Comparison of ENCODE assay signal across 8 mouse cellular contexts in genomic region chr6:85588164-85588563, GRCm38 (mm10). TPM values are rescaled to one million over a fixed set of nuclear protein-coding genes. Genes with fewer than 3 reads are reported as not detected.
DNase-seq lines count a peak whose midpoint lies in the region; ATAC-seq and TF ChIP-seq lines count a peak whose summit lies in the region.

No protein-coding gene starts in this region.

- peaks cover 15% of the 10 kb centered on the region for H3K4me1 ChIP-seq in kidney, embryonic 14.5 days (ENCODE audit: control insufficient read depth, insufficient read depth, low read length)
- no peaks in the 10 kb centered on the region for H3K4me1 ChIP-seq in bone marrow, adult 2 months (ENCODE audit: control insufficient read depth, insufficient read depth, low read length)
- peaks cover 24% of the 10 kb centered on the region for H3K4me1 ChIP-seq in forebrain, embryonic 15.5 days
- peaks cover 17% of the 10 kb centered on the region for H3K4me1 ChIP-seq in midbrain, embryonic 11.5 days (ENCODE audit: control insufficient read depth, insufficient read depth, low read length)

- no peak for ATAC-seq in kidney, embryonic 14.5 days (ENCODE audit: low FRiP score, low TSS enrichment)
- 0 out of 2 replicates have a peak, but pooled peaks have one; percentile 11 for ATAC-seq in forebrain, embryonic 15.5 days (replicated peaks)
- ATAC-seq in midbrain, embryonic 11.5 days (ENCODE audit: low FRiP score) = peak; percentile 19
- ATAC-seq in granulocyte monocyte progenitor cell, adult 5-6 weeks (replicated peaks; ENCODE audit: poor library complexity, severe bottlenecking) = no peak

- no peak for DNase-seq in kidney, adult 11 months
- peak; percentile 82 for DNase-seq in midbrain, embryonic 11.5 days (ENCODE audit: low spot score, missing footprints)
- no peak for DNase-seq in thymus, postnatal 14 days
- no peak for DNase-seq in kidney, postnatal 4 days

- H3K27ac ChIP-seq in kidney, embryonic 14.5 days (ENCODE audit: low read depth, low read length) = peak overlapping the region; percentile 73; the same call in 1 of the 2 replicates
- peak overlapping the region; percentile 52 for H3K27ac ChIP-seq in bone marrow, adult 2 months (ENCODE audit: control insufficient read depth, insufficient read depth, low read depth, low read length, poor library complexity)
- peak overlapping the region; percentile 91 for H3K27ac ChIP-seq in forebrain, embryonic 15.5 days (replicated peaks)
- H3K27ac ChIP-seq in midbrain, embryonic 11.5 days (ENCODE audit: low read depth, low read length) = peak overlapping the region; percentile 76

- no peak for TF ChIP-seq POLR2A in bone marrow, adult 2 months (IDR thresholded peaks at IDR 0.05; ENCODE audit: borderline replicate concordance, control insufficient read depth, low read depth, low read length)

- no peak for TF ChIP-seq CTCF in bone marrow, adult 2 months (IDR thresholded peaks at IDR 0.05; ENCODE audit: control insufficient read depth, insufficient read depth, low read length)

- H3K4me2 ChIP-seq in kidney, embryonic 14.5 days (replicated peaks; ENCODE audit: low read depth, low read length) = peak overlapping the region; percentile 67
- peak overlapping the region; percentile 53 for H3K4me2 ChIP-seq in forebrain, embryonic 15.5 days (replicated peaks)
- peak overlapping the region; percentile 63 for H3K4me2 ChIP-seq in midbrain, embryonic 11.5 days

- no peaks in the 10 kb centered on the region for H3K36me3 ChIP-seq in kidney, embryonic 14.5 days (ENCODE audit: control insufficient read depth, insufficient read depth, low read length)
- no peaks in the 10 kb centered on the region for H3K36me3 ChIP-seq in forebrain, embryonic 15.5 days
- no peaks in the 10 kb centered on the region for H3K36me3 ChIP-seq in midbrain, embryonic 11.5 days (ENCODE audit: control insufficient read depth, insufficient read depth, low read length)

- H3K9me3 ChIP-seq in kidney, embryonic 14.5 days (ENCODE audit: control insufficient read depth, low read length) = no peaks in the 10 kb centered on the region
- no peaks in the 10 kb centered on the region for H3K9me3 ChIP-seq in forebrain, embryonic 15.5 days
- no peaks in the 10 kb centered on the region for H3K9me3 ChIP-seq in midbrain, embryonic 11.5 days (ENCODE audit: control insufficient read depth, low read length)

- H3K27me3 ChIP-seq in kidney, embryonic 14.5 days (ENCODE audit: control insufficient read depth, insufficient read depth, low read length) = no peaks in the 10 kb centered on the region
- no peaks in the 10 kb centered on the region for H3K27me3 ChIP-seq in forebrain, embryonic 15.5 days
- no peaks in the 10 kb centered on the region for H3K27me3 ChIP-seq in midbrain, embryonic 11.5 days (ENCODE audit: control insufficient read depth, insufficient read depth, low read length)

- H3K4me3 ChIP-seq in kidney, embryonic 14.5 days (ENCODE audit: low read length) = peak overlapping the region; percentile 82
- H3K4me3 ChIP-seq in bone marrow, adult 2 months (replicated peaks; ENCODE audit: control insufficient read depth, low read depth, low read length) = peak overlapping the region; percentile 93
- peak overlapping the region; percentile 87 for H3K4me3 ChIP-seq in forebrain, embryonic 15.5 days
- peak overlapping the region; percentile 74 for H3K4me3 ChIP-seq in midbrain, embryonic 11.5 days (ENCODE audit: low read depth, low read length)

- WGBS in kidney, embryonic 14.5 days = under 1% methylated on average over 10 of the region's 10 CpGs
- under 1% methylated on average over 10 of the region's 10 CpGs for WGBS in bone marrow, adult 2 months
- WGBS in forebrain, embryonic 15.5 days = 0% methylated on average over 10 of the region's 10 CpGs
- 0% methylated on average over 10 of the region's 10 CpGs for WGBS in midbrain, embryonic 11.5 days

- peak overlapping the region; percentile 78 for H3K9ac ChIP-seq in kidney, embryonic 14.5 days (ENCODE audit: low read depth, low read length)
- H3K9ac ChIP-seq in forebrain, embryonic 15.5 days (replicated peaks) = peak overlapping the region; percentile 77
- peak overlapping the region; percentile 86 for H3K9ac ChIP-seq in midbrain, embryonic 11.5 days (ENCODE audit: low read length)

RNA-seq across cellular contexts. Expression of gene Alms1, which starts 0.8 kb away (rescaled TPM):
- polyA plus RNA-seq in kidney, embryonic 14.5 days (2014; fragmentation: Nextera tagmentation; extraction: Ambion mirVana) = 7.1 and 9.2 TPM in 2 replicates
- polyA plus RNA-seq in bone marrow, adult 2 months (2011; ENCODE audit: insufficient read depth, insufficient read length, low replicate concordance, missing spikeins) = 4.3 and 4.8 TPM in 2 replicates
- 5.9 TPM in 2 replicates for polyA plus RNA-seq in forebrain, embryonic 15.5 days (2015; fragmentation: Nextera tagmentation; extraction: Ambion mirVana)
- 8.8 and 9.0 TPM in 2 replicates for polyA plus RNA-seq in midbrain, embryonic 11.5 days (2014; fragmentation: Nextera tagmentation; extraction: Ambion mirVana)
- 21.7 and 29.1 TPM in 2 replicates for total RNA-seq in granulocyte monocyte progenitor cell, adult 5-6 weeks (2014; fragmentation: Nextera tagmentation)
- 18.4 and 20.2 TPM in 2 replicates for total RNA-seq in granulocyte monocyte progenitor cell, adult 5-6 weeks (2017)

Comparison
In these comparisons a context has a peak if more than half of its experiments do, and no peak if none do; other contexts are left out.
1. ATAC-seq: peak in forebrain, embryonic 15.5 days (single experiment) and midbrain, embryonic 11.5 days (single experiment); none in kidney, embryonic 14.5 days (single experiment) and granulocyte monocyte progenitor cell, adult 5-6 weeks (single experiment).
2. Peak in every context shown above with its lines, with median percentiles within 50 percentile points of each other: H3K27ac ChIP-seq, H3K4me2 ChIP-seq, H3K4me3 ChIP-seq and H3K9ac ChIP-seq.